Mouse (Mus musculus) liver, adult 2 months (tissue): ENCODE measurements around the gene Hadh.

Experiments
- CTCF ChIP-seq: fragments of 200-500 bp; IDR thresholded peaks from 2 replicates; pipeline ENCODE4 v1.5.1; 2011; ENCODE audit warnings: low read depth, low read length, control low read depth
- POLR2A ChIP-seq: fragments of 200-500 bp; IDR thresholded peaks from 2 replicates; pipeline ENCODE4 v1.6.1; 2011; ENCODE audit warnings: low read length, control low read depth; ENCODE audit not compliant: insufficient read depth; ENCODE audit errors: extremely low read depth

DNA sequence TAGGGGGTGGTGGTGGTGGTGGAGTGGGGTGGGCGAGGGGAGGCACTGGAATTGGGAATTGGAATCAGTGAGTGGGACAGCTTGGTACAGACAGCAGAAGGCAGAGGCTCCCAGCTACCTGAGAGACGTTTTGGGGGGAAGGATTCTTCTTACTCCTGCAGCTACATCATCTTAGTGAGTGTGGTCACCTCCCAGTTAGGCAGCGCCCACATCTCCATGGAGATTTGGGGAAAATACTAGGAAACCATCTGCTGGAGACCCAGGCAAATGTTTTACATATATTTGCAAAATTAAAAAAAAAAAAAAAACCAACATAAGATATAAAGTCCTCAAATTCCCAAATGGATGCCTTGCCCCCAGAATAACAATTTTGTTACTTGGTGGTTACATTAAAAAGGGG is 72.9 kb downstream of the Hadh start:
- no peak for TF ChIP-seq POLR2A
- TF ChIP-seq CTCF = no peak
